Mouse (Mus musculus) hindbrain, embryonic 14.5 days (tissue): ENCODE results near the gene Slc7a11. TPM values are rescaled to one million over a fixed set of nuclear protein-coding genes. Genes with fewer than 3 reads are reported as not detected.
A peak's percentile ranks its signal among the peaks of the same experiment; 100 is the strongest.

Experiments used
- ATAC-seq: fragments of 200-750 bp; cut with Nextera tagmentation; 2 replicates; pipeline ENCODE4 v1.8.0; 2017; ENCODE audit warnings: moderate number of reproducible peaks, mild to moderate bottlenecking, moderate TSS enrichment, moderate library complexity; ENCODE audit not compliant: low FRiP score
- DNase-seq: peaks from one replicate; pipeline ENCODE4 v3.0.0-alpha.2; 2015; ENCODE audit warnings: low spot score
- H3K27ac ChIP-seq: fragments of 300-500 bp; sonication (generic); 2 replicates; pipeline ENCODE4 v1.5.1; 2014; ENCODE audit warnings: mild to moderate bottlenecking, moderate library complexity
- H3K27me3 ChIP-seq: fragments of 300-500 bp; sonication (generic); 2 replicates; pipeline ENCODE4 v1.6.1; 2014; ENCODE audit warnings: mild to moderate bottlenecking, low read length, mixed read lengths; ENCODE audit not compliant: control insufficient read depth, insufficient read depth
- H3K36me3 ChIP-seq: fragments of 300-500 bp; sonication (generic); replicated peaks from 2 replicates; pipeline ENCODE4 v1.6.1; 2014; ENCODE audit not compliant: control insufficient read depth, insufficient read depth
- H3K4me1 ChIP-seq: fragments of 300-500 bp; sonication (generic); replicated peaks from 2 replicates; pipeline ENCODE4 v1.6.1; 2014; ENCODE audit warnings: antibody characterized with exemption, low read length, mixed read lengths; ENCODE audit not compliant: control insufficient read depth, insufficient read depth
- H3K4me2 ChIP-seq: fragments of 300-500 bp; sonication (generic); replicated peaks from 2 replicates; pipeline ENCODE4 v1.6.1; 2014; ENCODE audit warnings: mild to moderate bottlenecking, moderate library complexity
- H3K4me3 ChIP-seq: fragments of 300-500 bp; sonication (generic); replicated peaks from 2 replicates; pipeline ENCODE4 v1.5.1; 2014; ENCODE audit warnings: mild to moderate bottlenecking, low read length
- H3K9ac ChIP-seq: fragments of 300-500 bp; sonication (generic); 2 replicates; pipeline ENCODE4 v1.6.1; 2014
- H3K9me3 ChIP-seq: fragments of 300-500 bp; sonication (generic); 2 replicates; pipeline ENCODE4 v1.6.1; 2016; ENCODE audit warnings: low read length; ENCODE audit not compliant: control insufficient read depth
- WGBS: fragments of 180-500 bp; shearing (Covaris S2); extraction: QIAGEN DNeasy Blood & Tissue Kit; methylation state at CpG from one replicate; pipeline ENCODE4 v1.1.7; 2014; 5-methylcytosine and 5-hydroxymethylcytosine counted together
- polyA plus RNA-seq: library from polyadenylated mRNA; unstranded; fragments of >200 nt; fragmentation: Nextera tagmentation; extraction: Ambion mirVana; gene quantifications from 2 replicates; pipeline ENCODE4 v1.2.1, GENCODE M21; 2014

Slc7a11 gene
- polyA plus RNA-seq, 1 experiment from 2014 or later = 6.3 TPM

GRCm38 (mm10) chr3:50382729-50383128 lies 60.7 kb downstream of the Slc7a11 start:
- ATAC-seq = no peak
- DNase-seq = no peak
- H3K4me3 ChIP-seq = no peak overlapping the region
- no peak overlapping the region for H3K27ac ChIP-seq
- H3K4me2 ChIP-seq = peak overlapping the region; percentile 49; the same call in 1 of the 2 replicates
- H3K36me3 ChIP-seq = no peaks in the 10 kb centered on the region
- H3K9ac ChIP-seq = no peak overlapping the region
- 26% methylated on average over 5 of the region's 5 CpGs for WGBS
- H3K27me3 ChIP-seq = no peaks in the 10 kb centered on the region
- no peaks in the 10 kb centered on the region for H3K9me3 ChIP-seq
- peaks cover 6% of the 10 kb centered on the region for H3K4me1 ChIP-seq

- peak overlapping the region; percentile 49; the same call in 1 of the 2 replicates for H3K27ac ChIP-seq
- 37% methylated on average over 22 of the region's 22 CpGs for WGBS
- H3K9ac ChIP-seq = peak overlapping the region; percentile 42; the same call in 1 of the 2 replicates
- H3K4me1 ChIP-seq = peaks cover 6% of the 10 kb centered on the region
- H3K9me3 ChIP-seq = no peaks in the 10 kb centered on the region
- no peaks in the 10 kb centered on the region for H3K36me3 ChIP-seq
- H3K4me3 ChIP-seq = peak overlapping the region; percentile 31
- peak; percentile 28 for DNase-seq
- ATAC-seq = 0 out of 2 replicates have a peak, but pooled peaks have one; percentile 43
- peak overlapping the region; percentile 49 for H3K4me2 ChIP-seq
- no peaks in the 10 kb centered on the region for H3K27me3 ChIP-seq
These were observed 61.3 kb downstream of the Slc7a11 start for GRCm38 (mm10) chr3:50381861-50382693.

GRCm38 (mm10) chr3:50381160-50381860 lies 62.1 kb downstream of the Slc7a11 start:
- Histone ChIP-seq H3K27me3 (no peaks in the 10 kb centered on the region), H3K9ac (peak overlapping the region; percentile 42; the same call in 1 of the 2 replicates), H3K4me3 (peak overlapping the region; percentile 31), H3K4me2 (peak overlapping the region; percentile 49), H3K27ac (0 out of 2 replicates have a peak overlapping the region, but pooled peaks have one; percentile 47), H3K36me3 (no peaks in the 10 kb centered on the region), H3K4me1 (peaks cover 6% of the 10 kb centered on the region), H3K9me3 (no peaks in the 10 kb centered on the region)
- peak; percentile 98 for DNase-seq
- ATAC-seq = peak; percentile 82; the same call in 1 of the 2 replicates
- 18% methylated on average over 10 of the region's 10 CpGs for WGBS

- Histone ChIP-seq H3K27me3 (no peaks in the 10 kb centered on the region), H3K4me1 (peaks cover 6% of the 10 kb centered on the region), H3K4me3 (no peak overlapping the region), H3K9me3 (no peaks in the 10 kb centered on the region), H3K27ac (no peak overlapping the region), H3K36me3 (no peaks in the 10 kb centered on the region), H3K9ac (no peak overlapping the region), H3K4me2 (no peak overlapping the region)
- DNase-seq (no peak), ATAC-seq (no peak)
- 77% methylated on average over 8 of the region's 8 CpGs for WGBS
These were observed 63.5 kb downstream of the Slc7a11 start for GRCm38 (mm10) chr3:50379942-50380341.

- no peaks in the 10 kb centered on the region for H3K36me3 ChIP-seq
- no peak for ATAC-seq
- no peak overlapping the region for H3K27ac ChIP-seq
- no peaks in the 10 kb centered on the region for H3K27me3 ChIP-seq
- no peak overlapping the region for H3K9ac ChIP-seq
- H3K4me1 ChIP-seq = no peaks in the 10 kb centered on the region
- no peaks in the 10 kb centered on the region for H3K9me3 ChIP-seq
- DNase-seq = peak; percentile 53
- no peak overlapping the region for H3K4me2 ChIP-seq
- H3K4me3 ChIP-seq = no peak overlapping the region
These were observed 67.9 kb downstream of the Slc7a11 start for GRCm38 (mm10) chr3:50375477-50375876.

- WGBS = 93% methylated on average over 6 of the region's 6 CpGs
- Histone ChIP-seq H3K4me1 (no peaks in the 10 kb centered on the region), H3K9ac (no peak overlapping the region)
These were observed 73.6 kb downstream of the Slc7a11 start for GRCm38 (mm10) chr3:50369791-50370190.

GRCm38 (mm10) chr3:50367175-50367574 lies 76.2 kb downstream of the Slc7a11 start:
- Histone ChIP-seq H3K9me3 (no peaks in the 10 kb centered on the region), H3K4me1 (no peaks in the 10 kb centered on the region), H3K27ac (no peak overlapping the region), H3K4me2 (no peak overlapping the region), H3K27me3 (no peaks in the 10 kb centered on the region), H3K4me3 (no peak overlapping the region), H3K9ac (no peak overlapping the region), H3K36me3 (no peaks in the 10 kb centered on the region)
- ATAC-seq (no peak), DNase-seq (no peak)
- 52% methylated on average over 3 of the region's 3 CpGs for WGBS

More at GRCm38 (mm10) chr3:50369791-50370190, 73.6 kb downstream of the Slc7a11 start:
- ATAC-seq (no peak), DNase-seq (no peak)
- H3K27ac ChIP-seq = no peak overlapping the region
- no peaks in the 10 kb centered on the region for H3K36me3 ChIP-seq
- H3K9me3 ChIP-seq = no peaks in the 10 kb centered on the region
- no peak overlapping the region for H3K4me3 ChIP-seq
- H3K4me2 ChIP-seq = no peak overlapping the region
- H3K27me3 ChIP-seq = no peaks in the 10 kb centered on the region

GRCm38 (mm10) chr3:50363659-50364058 lies 79.8 kb downstream of the Slc7a11 start:
- no peak overlapping the region for H3K27ac ChIP-seq
- DNase-seq = no peak
- H3K9me3 ChIP-seq = no peaks in the 10 kb centered on the region
- H3K4me2 ChIP-seq = no peak overlapping the region
- no peak for ATAC-seq
- H3K36me3 ChIP-seq = no peaks in the 10 kb centered on the region
- no peak overlapping the region for H3K4me3 ChIP-seq
- WGBS = 87% methylated on average over 3 of the region's 3 CpGs
- no peaks in the 10 kb centered on the region for H3K4me1 ChIP-seq
- no peaks in the 10 kb centered on the region for H3K27me3 ChIP-seq
- H3K9ac ChIP-seq = no peak overlapping the region

- Histone ChIP-seq H3K27ac (no peak overlapping the region), H3K9ac (no peak overlapping the region), H3K4me2 (no peak overlapping the region), H3K4me3 (no peak overlapping the region), H3K4me1 (no peaks in the 10 kb centered on the region), H3K27me3 (no peaks in the 10 kb centered on the region), H3K9me3 (0 out of 2 replicates have a peak, but pooled peaks cover 5% of the 10 kb centered on the region), H3K36me3 (no peaks in the 10 kb centered on the region)
- ATAC-seq (no peak), DNase-seq (no peak)
- WGBS = 76% methylated on average over 1 of the region's 1 CpGs
These were observed 96.3 kb downstream of the Slc7a11 start for GRCm38 (mm10) chr3:50347081-50347480.
